Mouse (Mus musculus) thymus, adult 2 months (tissue): Measurements from ENCODE around the gene Barhl1.

Experiments
- CTCF ChIP-seq: fragments of 200-500 bp; IDR thresholded peaks from 2 replicates; pipeline ENCODE4 v1.5.1; 2012; ENCODE audit warnings: mild to moderate bottlenecking, control low read depth, low read length, moderate library complexity, borderline replicate concordance; ENCODE audit not compliant: control insufficient read depth, poor library complexity, insufficient read depth; ENCODE audit errors: extremely low read depth
- POLR2A ChIP-seq: fragments of 200-500 bp; IDR thresholded peaks from 2 replicates; pipeline ENCODE4 v1.6.1; 2012; ENCODE audit warnings: mild to moderate bottlenecking, low read length, control low read depth, moderate library complexity; ENCODE audit not compliant: control insufficient read depth, poor library complexity, insufficient read depth; ENCODE audit errors: extremely low read depth

- no peak for TF ChIP-seq CTCF
- no peak for TF ChIP-seq POLR2A
These were observed 23.7 kb downstream of the Barhl1 start for GRCm38 (mm10) chr2:28892796-28893195.
